Mouse (Mus musculus) adipocyte (in vitro differentiated cells): ENCODE measurements around the gene Nlgn1.
"Not testable (repeated sequence)": the region's sequence is repeated elsewhere in the genome, so short reads cannot be mapped to it uniquely, and the experiment has no call there.

Experiments
- DNase-seq: peaks from one replicate; pipeline ENCODE4 v3.0.0-alpha.2; 2016; ENCODE audit warnings: low spot score

Nlgn1 gene

DNA sequence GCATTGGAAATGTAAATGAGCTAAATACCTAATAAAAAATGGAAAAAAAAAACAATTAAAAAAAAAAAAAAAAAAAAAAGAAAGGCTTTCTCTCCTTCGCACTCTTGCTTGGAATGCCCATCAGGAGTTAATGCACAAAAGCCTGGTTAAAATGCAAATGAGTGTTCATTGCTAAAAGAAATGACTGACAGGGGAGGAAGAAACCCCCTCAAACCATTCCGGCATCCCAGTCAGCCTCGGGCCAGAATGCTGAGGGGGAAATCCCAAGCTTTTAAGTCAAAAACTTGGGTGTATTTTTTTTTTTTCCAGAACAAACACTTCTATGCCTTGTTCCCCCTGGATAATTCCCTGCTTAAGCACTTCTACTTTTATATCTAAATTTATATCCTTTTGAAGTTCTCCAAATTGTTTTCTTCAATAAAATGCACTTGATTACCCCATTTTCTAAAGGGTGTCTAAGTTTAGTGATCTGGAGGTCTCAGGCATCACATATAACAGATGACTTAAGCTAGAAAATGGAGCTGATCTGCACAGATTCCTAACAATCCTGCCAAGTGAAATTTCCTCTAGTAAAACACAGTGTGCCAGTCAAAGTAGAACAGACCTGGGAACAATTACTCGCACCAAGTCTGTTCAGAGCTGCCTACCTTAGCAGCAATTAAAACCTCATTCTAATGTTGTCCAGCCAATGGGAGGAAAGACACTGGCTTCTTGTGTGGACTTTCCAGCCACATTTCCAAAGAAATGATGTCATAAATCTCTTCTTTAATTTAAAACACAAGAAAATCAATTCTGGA, 686.2 kb downstream of the Nlgn1 start:
- no peak for DNase-seq

GRCm38 (mm10) chr3:25629198-25629597, 703.1 kb downstream of the Nlgn1 start:
- no peak for DNase-seq

- no peak for DNase-seq
Observed at GRCm38 (mm10) chr3:25606597-25606996, 725.7 kb downstream of the Nlgn1 start.

DNA sequence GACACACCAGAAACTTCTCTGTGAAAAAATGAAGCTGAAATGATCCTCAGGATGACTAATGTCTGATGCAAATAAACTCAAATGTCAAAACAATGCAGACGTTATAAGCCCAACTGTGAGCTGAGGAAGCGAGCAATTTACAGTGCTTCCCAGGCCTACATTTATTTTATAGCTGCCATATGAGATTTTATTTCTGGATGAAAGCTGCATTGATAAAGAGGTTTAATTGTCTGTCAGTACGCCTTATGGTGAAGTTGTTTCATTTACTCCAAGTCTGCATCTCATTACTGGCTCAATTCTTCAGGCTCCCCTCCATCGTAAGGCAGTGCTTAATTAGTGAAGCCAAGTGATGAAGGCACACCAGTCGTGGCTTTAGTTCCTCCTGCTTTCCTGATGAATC, 734.7 kb downstream of the Nlgn1 start:
- DNase-seq, result no peak

DNA sequence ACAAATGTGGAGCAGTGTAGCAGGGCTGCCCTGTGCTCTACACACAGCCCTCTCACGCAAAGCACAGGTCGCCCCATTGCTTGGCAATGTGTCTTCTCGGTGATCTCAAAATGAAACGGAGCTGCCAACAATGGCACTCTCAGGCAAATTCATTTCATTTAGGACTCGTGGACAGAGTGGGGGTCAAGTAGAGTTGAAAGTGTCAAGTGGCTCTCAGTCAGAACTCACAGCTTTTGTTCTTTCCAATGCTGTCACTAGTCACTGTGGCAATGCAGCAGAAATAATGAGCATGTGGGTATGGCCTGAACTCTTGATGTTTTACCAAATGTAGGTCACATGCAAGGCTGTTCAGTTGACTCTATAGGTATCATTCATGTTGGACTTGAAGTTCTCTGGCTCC, 756.7 kb downstream of the Nlgn1 start:
- no peak for DNase-seq

GRCm38 (mm10) chr3:25574840-25575239, 757.4 kb downstream of the Nlgn1 start:
- no peak for DNase-seq

DNA sequence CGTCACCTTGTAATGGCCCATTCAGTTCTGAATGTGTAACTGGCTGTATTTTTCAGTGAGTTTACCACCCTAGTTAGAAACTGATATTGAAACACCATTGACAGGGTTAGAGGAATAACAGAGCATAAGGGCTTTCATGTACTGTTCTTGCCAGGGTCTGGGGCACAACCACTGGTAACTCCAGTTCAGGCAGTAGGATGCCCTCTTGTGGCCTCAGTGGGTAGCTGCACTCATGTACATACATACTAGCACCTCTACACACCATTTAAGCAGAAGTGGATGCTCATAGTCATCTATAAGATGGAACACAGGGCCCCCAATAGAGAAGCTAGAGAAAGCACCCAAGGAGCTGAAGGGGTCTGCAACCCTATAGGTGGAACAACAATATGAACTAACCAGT, 773.7 kb downstream of the Nlgn1 start:
- not testable (repeated sequence) for DNase-seq

- not testable (repeated sequence) for DNase-seq
Observed at GRCm38 (mm10) chr3:25549097-25549496, 783.2 kb downstream of the Nlgn1 start.

DNA sequence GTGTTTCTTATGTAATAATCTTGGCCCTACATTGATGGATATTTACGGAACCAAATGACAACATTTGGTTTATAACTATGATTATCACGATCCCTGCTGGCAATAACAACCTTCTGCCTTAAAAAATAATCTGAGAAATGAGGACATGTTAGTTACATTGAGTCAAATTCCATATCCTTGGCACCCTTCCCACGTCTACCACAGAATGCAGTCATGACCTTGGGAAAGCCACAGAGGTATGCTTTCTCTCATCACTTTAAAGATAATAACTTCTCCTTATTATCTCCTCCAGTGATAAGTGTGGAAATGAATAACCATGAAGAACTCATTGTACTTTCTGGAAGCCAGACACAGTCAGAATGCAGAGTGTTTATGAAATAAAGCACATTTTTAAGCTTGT, 808.0 kb downstream of the Nlgn1 start:
- DNase-seq, result not testable (repeated sequence)

DNA sequence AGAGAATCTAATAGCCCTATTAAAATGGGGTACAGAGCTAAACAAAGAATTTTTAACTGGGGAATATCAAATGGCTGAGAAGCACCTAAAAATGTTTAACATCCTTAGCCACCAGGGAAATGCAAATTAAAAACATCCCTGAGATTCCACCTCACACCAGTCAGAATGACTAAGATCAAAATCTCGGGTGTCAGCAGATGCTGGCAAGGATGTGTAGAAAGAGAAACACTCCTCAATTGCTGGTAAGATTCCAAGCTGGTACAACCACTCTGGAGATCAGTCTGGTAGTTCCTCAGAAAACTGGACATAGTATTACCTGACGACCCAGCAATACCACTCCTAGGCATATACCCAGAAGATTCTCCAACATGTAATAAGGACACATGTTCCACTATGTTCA, 869.2 kb downstream of the Nlgn1 start:
- DNase-seq, result no peak

DNA sequence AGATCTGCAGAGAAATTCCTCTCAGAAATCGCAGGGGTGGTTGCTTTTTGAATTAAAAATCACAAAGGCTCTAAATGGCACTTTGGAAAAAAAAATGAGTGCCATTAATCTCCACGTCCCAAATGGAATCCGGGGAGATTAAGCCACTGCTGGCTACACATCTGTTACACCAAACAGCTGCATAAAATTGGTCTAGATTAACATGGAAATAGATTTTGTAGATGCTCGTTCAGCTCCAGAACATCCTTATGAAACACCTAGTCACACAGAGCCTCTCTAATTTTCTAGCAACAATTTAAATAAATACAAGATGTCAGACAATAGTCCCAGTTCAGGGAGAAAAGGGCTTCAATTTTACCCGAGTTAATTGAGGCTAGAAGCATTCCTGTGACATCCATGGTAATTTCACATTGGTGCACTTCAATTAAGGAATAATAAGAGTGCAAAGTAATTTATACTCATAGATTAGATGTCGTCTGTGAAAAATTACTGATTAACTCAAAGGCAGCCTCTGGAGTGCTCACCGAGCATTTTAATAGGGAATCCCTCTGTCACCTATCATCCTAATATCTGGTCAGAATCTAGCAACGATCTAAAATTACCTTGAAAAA, 875.9 kb downstream of the Nlgn1 start:
- DNase-seq, result no peak

- DNase-seq, result no peak
Observed at GRCm38 (mm10) chr3:25452314-25452713, 879.9 kb downstream of the Nlgn1 start.

DNA sequence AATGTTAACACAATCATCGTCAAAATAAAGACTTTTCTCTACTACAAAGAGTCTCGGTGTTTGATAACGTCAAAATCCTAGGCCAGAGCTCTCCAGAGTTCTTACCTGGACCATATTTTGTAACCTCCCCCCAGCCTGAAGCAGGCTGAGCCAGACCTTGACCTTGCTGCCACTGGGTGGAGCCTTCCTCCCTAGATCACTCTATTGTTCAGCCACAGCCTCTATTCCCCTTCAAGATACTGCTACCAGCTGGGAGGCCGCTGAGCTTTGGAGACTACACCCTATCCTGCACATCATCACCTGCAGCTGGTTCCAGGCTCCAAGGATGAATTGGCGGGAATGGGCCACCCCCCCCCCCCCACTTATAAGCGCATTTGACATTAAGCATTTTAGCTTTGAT, 881.8 kb downstream of the Nlgn1 start:
- no peak for DNase-seq

GRCm38 (mm10) chr3:25449356-25449755, 882.9 kb downstream of the Nlgn1 start:
- DNase-seq, result no peak

DNA sequence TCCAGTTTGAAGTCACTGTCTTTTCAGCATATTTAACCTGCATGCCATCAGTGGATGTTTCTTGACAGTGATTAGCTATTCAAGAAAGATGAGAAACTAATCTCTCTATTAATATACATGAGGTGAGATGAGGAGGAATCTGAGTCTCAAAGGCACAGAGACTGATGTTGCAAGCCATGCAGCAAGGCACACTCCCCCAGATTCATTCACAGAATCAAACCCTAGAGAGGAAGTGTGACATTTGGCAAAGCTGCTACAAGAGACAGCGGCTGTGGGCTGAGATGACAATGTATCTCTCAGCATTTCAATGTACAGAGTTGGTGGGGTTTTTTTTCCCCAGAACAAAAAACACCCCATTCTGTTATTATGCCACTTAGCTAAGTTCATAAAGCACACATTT, 885.1 kb downstream of the Nlgn1 start:
- no peak for DNase-seq

- no peak for DNase-seq
Observed at GRCm38 (mm10) chr3:25443657-25444056, 888.6 kb downstream of the Nlgn1 start.

GRCm38 (mm10) chr3:25442617-25443016, 889.6 kb downstream of the Nlgn1 start:
- DNase-seq, result no peak

DNA sequence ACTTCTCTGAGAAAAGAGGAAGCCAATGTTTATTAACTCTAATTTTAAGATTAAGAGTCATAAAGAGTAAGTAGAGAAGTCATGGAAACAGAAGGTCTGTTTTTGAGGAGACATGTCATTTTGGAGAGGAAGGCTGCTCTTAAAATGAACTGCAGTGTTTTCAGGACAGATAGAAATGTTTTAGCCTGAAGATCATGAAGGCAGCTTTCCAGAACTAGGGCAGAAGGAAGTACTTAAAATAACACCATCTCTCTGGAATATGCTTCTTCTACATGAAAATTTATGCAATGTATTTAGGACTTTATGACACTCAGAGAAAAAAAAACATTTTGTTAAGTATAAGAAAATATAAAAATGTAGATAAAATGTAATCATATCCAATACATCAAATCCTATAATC, 905.3 kb downstream of the Nlgn1 start:
- DNase-seq, result no peak

DNA sequence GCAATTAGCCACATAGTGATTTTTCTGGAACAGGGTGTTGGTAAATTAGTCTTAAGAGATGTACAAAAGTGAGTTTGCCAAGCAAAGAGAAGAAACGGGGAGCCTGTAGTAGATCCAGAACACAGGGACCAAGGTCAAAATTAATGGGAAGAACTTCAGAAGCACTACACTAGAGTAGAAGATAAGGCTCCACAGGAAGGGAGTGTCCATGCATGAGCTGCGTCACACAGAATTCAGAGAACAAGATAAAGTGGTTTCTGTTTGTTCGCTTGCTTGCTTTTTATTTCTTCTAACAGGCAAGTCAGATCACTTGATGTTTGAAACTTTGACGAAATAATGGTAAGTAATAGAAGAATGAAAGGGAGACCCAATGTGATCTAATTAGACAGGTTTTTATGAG, 920.3 kb downstream of the Nlgn1 start:
- no peak for DNase-seq
